Mouse (Mus musculus) mesoderm, embryonic 11.5 days (tissue): ENCODE measurements around the gene Elac2.

ENCODE experiments used
- DNase-seq: peaks from one replicate; pipeline ENCODE4 v3.0.0-alpha.2; 2012; ENCODE audit warnings: low read depth, low spot score

Gene Elac2

GRCm38 (mm10) chr11:65022771-65023170 lies 43.9 kb downstream of the Elac2 start:
- DNase-seq: no peak

DNA sequence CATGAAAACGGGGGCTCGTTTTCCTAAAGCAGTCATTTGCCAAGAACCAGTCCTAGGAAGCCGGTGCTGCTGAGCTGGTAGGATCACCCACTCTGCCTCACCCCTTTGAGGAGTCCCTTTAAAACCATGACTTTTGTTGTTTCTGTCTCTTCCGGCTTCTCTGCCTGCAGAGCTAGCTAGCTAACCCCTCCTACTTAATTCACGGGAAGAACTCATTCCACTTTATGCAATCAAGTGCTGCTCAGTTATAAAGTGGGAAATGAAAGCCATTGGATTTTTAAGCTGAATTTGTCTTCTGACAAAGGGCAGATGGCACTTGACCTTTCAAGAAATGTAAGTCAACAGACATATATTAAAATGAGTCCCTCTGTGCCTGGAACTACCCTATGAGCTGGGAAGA lies 49.2 kb downstream of the Elac2 start:
- no peak for DNase-seq

DNA sequence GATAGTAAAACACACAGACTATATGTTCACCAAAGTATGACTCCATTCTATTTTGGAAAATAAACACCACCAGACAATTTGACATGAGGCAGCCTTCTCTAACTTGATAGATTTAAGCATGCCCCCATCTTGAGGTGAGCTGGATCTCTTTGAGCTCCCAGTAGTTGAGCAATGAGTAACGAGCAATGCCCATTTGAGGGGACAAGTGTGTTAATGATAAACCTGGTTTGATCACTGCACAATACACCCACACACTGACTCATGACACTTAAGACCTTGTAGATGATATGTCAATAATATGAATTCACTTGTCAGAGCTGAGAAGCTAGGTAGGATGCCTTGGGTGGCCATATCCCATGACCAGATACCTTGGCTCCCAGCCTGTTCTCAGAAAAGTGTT lies 51.4 kb downstream of the Elac2 start:
- DNase-seq: no peak

- DNase-seq: no peak
These were observed 53.4 kb downstream of the Elac2 start for GRCm38 (mm10) chr11:65032221-65032620.

GRCm38 (mm10) chr11:65038996-65039395 lies 60.2 kb downstream of the Elac2 start:
- no peak for DNase-seq

DNA sequence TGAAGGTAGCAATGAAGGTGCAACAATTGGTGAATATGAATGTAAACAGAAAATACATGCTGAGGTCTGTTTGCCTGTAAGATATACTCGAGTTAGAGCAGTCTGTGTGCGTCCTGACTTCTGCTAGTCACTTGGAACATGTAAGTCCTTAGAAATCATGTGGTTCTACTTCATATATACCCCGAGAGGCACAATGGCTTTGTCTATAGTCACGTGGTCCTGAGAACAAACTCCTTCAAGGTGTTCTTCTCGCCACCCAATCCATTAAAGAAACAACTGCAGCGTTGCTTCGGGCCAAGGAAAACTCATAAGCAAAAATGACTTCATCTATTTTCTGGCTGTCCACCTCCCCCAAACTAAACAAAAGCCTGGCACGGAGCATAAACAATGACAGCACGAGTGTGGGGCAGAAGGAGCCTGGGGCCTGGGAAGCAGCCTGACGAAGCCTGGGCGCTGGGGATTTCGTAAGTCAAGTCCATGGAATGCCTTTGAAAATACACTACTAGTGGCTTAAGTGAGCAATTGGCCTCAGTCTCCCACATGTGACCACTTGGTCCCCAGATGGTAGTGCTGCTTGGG lies 60.8 kb downstream of the Elac2 start:
- DNase-seq: peak; percentile 6

DNA sequence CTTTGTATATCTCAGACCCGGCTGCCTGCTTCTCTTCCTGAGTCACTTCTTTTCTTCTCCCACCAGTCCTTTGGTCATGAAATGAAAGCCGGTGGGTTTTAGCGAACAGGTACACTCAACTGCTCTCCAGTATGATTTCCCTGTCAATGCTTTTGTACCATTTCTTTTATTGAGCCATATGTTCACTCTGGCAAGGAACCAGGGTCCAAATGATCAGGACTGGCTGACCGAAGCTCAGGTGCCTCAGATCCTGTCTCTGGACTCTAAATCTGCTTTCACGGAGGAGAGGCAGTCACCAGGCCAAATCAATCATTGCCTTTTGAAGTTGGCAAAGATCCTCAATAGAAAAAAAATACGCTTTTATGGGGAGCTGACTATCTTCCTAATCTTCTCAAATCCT lies 61.7 kb downstream of the Elac2 start:
- no peak for DNase-seq

GRCm38 (mm10) chr11:65049090-65049489 lies 70.3 kb downstream of the Elac2 start:
- no peak for DNase-seq

DNA sequence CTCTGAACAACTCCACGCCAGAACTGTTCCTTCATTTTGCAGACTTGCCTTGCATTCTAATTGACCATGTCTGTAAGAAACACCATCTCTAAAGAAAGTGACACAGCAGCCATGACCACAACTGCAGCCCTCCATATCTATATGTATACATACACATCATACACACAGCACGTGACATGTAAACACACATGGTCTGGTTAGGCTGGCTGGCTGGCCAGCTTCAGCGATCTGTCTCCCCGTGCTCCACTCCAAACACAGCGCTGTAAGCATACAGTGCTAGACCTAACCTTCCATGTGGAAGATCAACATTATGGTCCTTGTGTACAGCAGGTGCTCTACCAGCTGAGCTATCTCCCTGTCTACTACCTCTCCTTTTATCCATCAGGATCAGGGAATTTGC lies 72.0 kb downstream of the Elac2 start:
- DNase-seq: no peak
